Mouse (Mus musculus) erythroblast, embryonic 14.5 days (primary cell): ENCODE measurements around the gene Pigg.

Source experiments
- GATA1 ChIP-seq: IDR thresholded peaks from 2 replicates; pipeline ENCODE4 v1.6.1; 2012; ENCODE audit warnings: low read length, inconsistent platforms, mixed read lengths
- TAL1 ChIP-seq: IDR thresholded peaks from 3 replicates; pipeline ENCODE4 v1.6.1; 2012; ENCODE audit warnings: low read length, inconsistent platforms, mixed read lengths

DNA sequence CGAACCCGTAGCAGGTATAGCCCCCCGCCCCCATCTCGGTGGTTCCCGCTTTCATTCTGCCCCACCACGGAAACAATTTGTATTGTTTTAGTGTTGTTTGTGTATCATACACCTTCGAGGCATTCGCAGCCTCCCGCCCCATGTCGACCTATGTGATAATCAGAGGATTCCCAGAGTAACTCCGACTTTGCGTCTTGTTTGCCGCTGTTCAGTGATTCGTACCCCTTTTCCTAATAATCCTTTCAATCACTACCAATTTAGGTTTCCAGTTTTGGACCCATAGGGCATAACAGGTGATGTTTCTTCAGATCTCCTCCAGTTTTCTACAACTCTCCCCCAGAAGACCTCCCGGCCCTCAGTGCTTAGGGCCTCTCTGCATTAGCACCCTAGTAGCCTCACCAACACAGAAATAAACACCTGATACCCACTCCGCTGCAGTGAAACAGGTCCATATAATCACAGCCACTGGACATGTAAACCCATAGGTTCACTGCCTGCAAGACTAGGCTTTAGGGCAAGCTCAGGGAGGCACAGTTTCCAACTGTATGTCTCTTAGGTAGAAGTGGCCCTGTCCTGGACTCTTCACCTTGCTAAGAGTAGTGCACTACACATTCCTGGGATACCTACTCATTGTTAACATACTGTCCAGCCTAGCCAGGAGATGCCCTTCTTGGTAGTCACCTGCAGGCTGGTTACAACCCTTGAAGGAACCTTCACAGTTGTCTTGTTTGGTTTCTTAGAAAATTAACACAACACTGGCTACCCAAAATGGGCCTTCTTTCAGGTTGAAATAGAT lies 854 bp downstream of the Pigg start:
- TF ChIP-seq TAL1 (no peak), GATA1 (no peak)
